Mouse (Mus musculus): ENCODE data around the gene Gm17364.

Gene Gm17364

DNA sequence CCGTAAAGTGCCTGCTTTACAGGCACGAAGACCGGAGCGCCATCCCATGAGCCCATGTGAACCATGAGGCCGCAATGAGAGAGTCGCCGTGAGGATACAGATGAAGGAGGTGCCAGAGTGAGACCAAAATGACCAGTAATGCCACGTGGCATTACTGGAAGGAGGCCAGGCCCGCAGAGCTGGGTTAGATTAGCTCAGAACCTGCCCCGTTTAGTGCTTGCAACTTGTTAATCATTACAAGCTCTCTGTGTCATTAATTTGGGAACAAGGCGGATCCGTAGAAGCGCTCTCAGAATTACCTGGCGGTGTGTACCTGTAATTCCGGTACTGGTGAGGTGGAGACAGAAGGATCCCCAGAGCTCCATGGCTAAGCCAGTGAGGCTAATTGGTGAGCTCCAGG, 41.6 kb downstream of the Gm17364 start:
- in situ Hi-C loops (cut with MboI; ENCODE audit: low pct_unique_long_range_greater_than_20kb in 1 of 2, low sequenced_read_pairs in 2 of 2, unreplicated experiment in 1 of 2), result loop anchor here (10.0 to 25.0 kb wide), 3 partner anchors 147 to 387 kb away; partner anchors contain the start of genes Pak1ip1 (in 1 of the 2) and Tmem14c (in 1 of the 2)

DNA sequence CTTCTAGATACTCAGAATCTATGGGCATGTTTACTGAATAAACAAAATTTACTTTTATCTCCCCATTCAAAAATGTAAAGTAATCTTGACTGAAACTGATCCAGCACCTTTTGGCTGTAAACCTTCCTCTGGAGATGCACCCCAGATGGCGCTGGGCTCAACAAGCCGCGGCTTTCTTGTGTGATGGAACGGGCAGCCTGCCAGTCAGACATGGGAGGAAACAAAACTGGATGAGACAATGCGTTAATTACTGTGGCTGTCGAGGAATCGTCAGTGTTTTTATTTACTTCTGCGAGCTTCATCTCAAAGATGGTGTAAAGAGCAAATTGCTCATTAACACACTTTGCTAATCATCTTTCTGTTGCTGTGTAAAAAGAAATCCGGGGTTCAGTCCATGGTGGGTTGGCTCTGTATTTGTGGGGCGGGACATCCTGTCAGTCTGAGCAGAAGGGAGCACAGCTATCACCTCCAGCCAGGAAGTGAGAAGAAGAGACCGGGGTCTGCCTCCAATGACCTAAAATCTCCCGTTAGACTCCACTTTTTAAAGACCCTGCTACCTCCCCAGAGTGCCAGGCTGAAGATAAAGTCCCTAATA, 42.3 kb downstream of the Gm17364 start:
- in situ Hi-C loops (cut with MboI; ENCODE audit: low pct_unique_long_range_greater_than_20kb in 1 of 2, low sequenced_read_pairs in 2 of 2, unreplicated experiment in 1 of 2), result loop anchor here (10.0 to 25.0 kb wide), 3 partner anchors 147 to 387 kb away; partner anchors contain the start of genes Pak1ip1 (in 1 of the 2) and Tmem14c (in 1 of the 2)

DNA sequence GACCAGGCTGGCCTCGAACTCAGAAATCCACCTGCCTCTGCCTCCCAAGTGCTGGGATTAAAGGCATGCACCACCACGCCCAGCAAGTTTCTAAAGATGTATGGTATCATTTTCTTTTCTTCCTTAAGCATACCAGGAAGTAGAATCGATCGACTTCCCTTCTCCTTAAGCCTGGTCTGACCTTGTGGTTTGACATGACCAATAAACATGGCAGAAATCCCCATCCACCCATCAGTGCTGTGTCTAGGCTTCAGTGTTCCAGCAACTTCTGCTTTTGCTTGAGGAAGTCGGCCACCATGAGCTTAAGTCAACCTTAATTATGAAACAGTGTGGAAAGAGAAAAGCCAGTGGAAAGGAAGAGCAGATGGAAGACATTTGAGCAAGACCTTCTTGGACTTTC, 43.5 kb downstream of the Gm17364 start:
- in situ Hi-C loops (cut with MboI; ENCODE audit: low pct_unique_long_range_greater_than_20kb in 1 of 2, low sequenced_read_pairs in 2 of 2, unreplicated experiment in 1 of 2), result loop anchor here (10.0 to 25.0 kb wide), 3 partner anchors 145 to 385 kb away; partner anchors contain the start of genes Pak1ip1 (in 1 of the 2) and Tmem14c (in 1 of the 2)

DNA sequence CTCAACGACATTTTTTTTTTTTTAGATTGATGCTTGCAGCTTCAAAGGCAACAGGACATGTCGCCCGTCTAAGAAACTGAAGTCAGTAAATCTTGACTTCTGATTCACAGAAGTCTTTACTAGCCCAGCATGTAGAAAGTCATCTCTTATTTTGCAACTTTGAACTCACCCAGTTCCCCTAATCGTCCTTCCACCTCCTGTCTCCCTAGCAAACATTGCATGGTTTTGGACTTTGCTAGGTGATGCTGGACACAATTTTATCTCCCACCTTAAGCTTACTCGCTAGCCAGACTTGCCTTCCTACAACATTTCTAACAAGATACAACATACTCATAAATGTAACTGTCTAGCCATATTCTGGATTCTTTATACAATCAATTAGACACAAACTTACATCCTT, 45.7 kb downstream of the Gm17364 start:
- in situ Hi-C loops (cut with MboI; ENCODE audit: low pct_unique_long_range_greater_than_20kb in 1 of 2, low sequenced_read_pairs in 2 of 2, unreplicated experiment in 1 of 2), result loop anchor here in 1 of 2 experiments (25.0 kb wide), 1 partner anchor 216 kb away; the partner anchor contains the start of genes Pak1ip1 and Tmem14c

DNA sequence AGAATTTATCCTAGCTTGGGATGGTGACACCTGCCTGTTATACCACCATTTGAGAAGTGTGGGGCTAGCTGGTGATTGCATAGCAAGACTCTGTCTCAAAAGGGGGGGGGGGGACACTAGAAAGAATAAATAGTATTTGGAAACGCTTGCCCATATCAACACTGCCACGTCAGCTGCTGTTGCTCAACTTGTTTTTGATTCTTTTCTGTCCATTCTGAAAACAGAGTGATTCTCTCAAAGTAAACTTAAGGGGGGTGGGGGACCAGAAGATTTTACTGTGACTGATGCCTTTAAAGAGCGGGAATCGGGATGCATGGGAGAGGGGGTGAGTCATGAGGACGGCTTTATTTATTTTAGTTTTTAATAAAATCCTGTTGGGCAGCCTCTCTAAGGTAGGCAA, 47.3 kb downstream of the Gm17364 start:
- in situ Hi-C loops (cut with MboI; ENCODE audit: low pct_unique_long_range_greater_than_20kb in 1 of 2, low sequenced_read_pairs in 2 of 2, unreplicated experiment in 1 of 2), result loop anchor here in 1 of 2 experiments (25.0 kb wide), 1 partner anchor 214 kb away; the partner anchor contains the start of genes Pak1ip1 and Tmem14c
